Mouse (Mus musculus): ENCODE results near the gene Cyp19a1.

Gene Cyp19a1

GRCm38 (mm10) chr9:54268010-54268409 lies at the start of gene Cyp19a1:
Gene Cyp19a1 (minus strand): TSS chr9:54268110.
- no peak for DNase-seq

- DNase-seq: no peak
These were observed 48.5 kb upstream of the Cyp19a1 start for GRCm38 (mm10) chr9:54316363-54316762.

- no peak for DNase-seq
These were observed 40.9 kb upstream of the Cyp19a1 start for GRCm38 (mm10) chr9:54308751-54309358.

- no peak for DNase-seq
These were observed 40.3 kb upstream of the Cyp19a1 start for GRCm38 (mm10) chr9:54308209-54308608.

- DNase-seq: no peak
These were observed 33.3 kb upstream of the Cyp19a1 start for GRCm38 (mm10) chr9:54301255-54301654.

- DNase-seq: no peak
These were observed 31.9 kb upstream of the Cyp19a1 start for GRCm38 (mm10) chr9:54299792-54300191.

GRCm38 (mm10) chr9:54299389-54299788 lies 31.5 kb upstream of the Cyp19a1 start:
- DNase-seq: no peak

GRCm38 (mm10) chr9:54287804-54288203 lies 19.9 kb upstream of the Cyp19a1 start:
- DNase-seq: no peak

- DNase-seq: no peak
These were observed 18.5 kb upstream of the Cyp19a1 start, which contains the start of gene Gldn for GRCm38 (mm10) chr9:54286331-54286987. Gene Gldn (plus strand): TSS chr9:54286486.

- DNase-seq: no peak
These were observed 11.2 kb upstream of the Cyp19a1 start for GRCm38 (mm10) chr9:54279046-54279589.

GRCm38 (mm10) chr9:54275283-54275682 lies 7.4 kb upstream of the Cyp19a1 start:
- DNase-seq: no peak

GRCm38 (mm10) chr9:54270889-54271288 lies 3.0 kb upstream of the Cyp19a1 start:
- no peak for DNase-seq

GRCm38 (mm10) chr9:54269987-54270386 lies 2.1 kb upstream of the Cyp19a1 start:
- DNase-seq: no peak

- DNase-seq: no peak
These were observed 3.2 kb downstream of the Cyp19a1 start for GRCm38 (mm10) chr9:54264754-54265153.

GRCm38 (mm10) chr9:54244869-54245665 lies 22.8 kb downstream of the Cyp19a1 start:
- no peak for DNase-seq

- no peak for DNase-seq
These were observed 40.3 kb downstream of the Cyp19a1 start for GRCm38 (mm10) chr9:54227580-54227979.

- DNase-seq: no peak
These were observed 51.4 kb downstream of the Cyp19a1 start for GRCm38 (mm10) chr9:54216511-54216910.

- no peak for DNase-seq
These were observed 53.0 kb downstream of the Cyp19a1 start for GRCm38 (mm10) chr9:54214881-54215280.

GRCm38 (mm10) chr9:54194790-54195189 lies 73.1 kb downstream of the Cyp19a1 start:
- no peak for DNase-seq

- no peak for DNase-seq
These were observed 76.5 kb downstream of the Cyp19a1 start for GRCm38 (mm10) chr9:54191435-54191834.

GRCm38 (mm10) chr9:54182484-54182883 lies 85.4 kb downstream of the Cyp19a1 start:
- no peak for DNase-seq

- no peak for DNase-seq
These were observed 86.6 kb downstream of the Cyp19a1 start for GRCm38 (mm10) chr9:54181330-54181729.

- no peak for DNase-seq
These were observed 87.7 kb downstream of the Cyp19a1 start for GRCm38 (mm10) chr9:54180216-54180615.

- DNase-seq: no peak
These were observed 98.4 kb downstream of the Cyp19a1 start for GRCm38 (mm10) chr9:54169489-54169888.

Data from kidney, adult 11 months (tissue).